Mouse (Mus musculus): Measurements from ENCODE around the gene Slc9b2. TPM values are rescaled to one million over a fixed set of nuclear protein-coding genes. Genes with fewer than 3 reads are reported as not detected.

Gene Slc9b2
- not detected for total RNA-seq (2023)

GRCm38 (mm10) chr3:135307411-135308259, at the start of gene Slc9b2:
TSS of gene Slc9b2 (plus strand) at chr3:135307700.

GRCm38 (mm10) chr3:135280669-135281415, 26.7 kb upstream of the Slc9b2 start, which contains the start of gene Bdh2:
TSS of gene Bdh2 (plus strand) at chr3:135281221.

GRCm38 (mm10) chr3:135347739-135348264, 40.3 kb downstream of the Slc9b2 start, which contains the start of gene Slc9b1:
TSS of gene Slc9b1 (plus strand) at chr3:135348029.

Other genes starting within 250 kb of the Slc9b2 start
- 10 to 100 TPM; 24.6 to 26.1 TPM for gene Cenpe, start 95.2 kb upstream of the Slc9b2 start, total RNA-seq (2023)
- gene Bdh2, start 26.5 kb upstream of the Slc9b2 start, total RNA-seq (2023): under 1 TPM in 1 of 2 experiments, not detected in 1; 0.64 TPM
- not detected for gene Slc9b1, start 40.3 kb downstream of the Slc9b2 start, total RNA-seq (2023)
- gene Cisd2, start 116.2 kb downstream of the Slc9b2 start, total RNA-seq (2023): 10 to 100 TPM; 21.1 to 22.8 TPM
- 100 to 1,000 TPM; 437 to 481 TPM for gene Ube2d3, start 130.4 kb downstream of the Slc9b2 start, total RNA-seq (2023)
- gene Manba, start 177.9 kb downstream of the Slc9b2 start, total RNA-seq (2023): 10 to 100 TPM; 24.3 to 25.2 TPM

All from neutrophil, adult 59 days (primary cell).